Mouse (Mus musculus): Measurements from ENCODE around the gene Clec12b. TPM values are rescaled to one million over a fixed set of nuclear protein-coding genes. Genes with fewer than 3 reads are reported as not detected.

Gene Clec12b
- polyA plus RNA-seq, 1 experiment from 2014 or later = not detected

GRCm38 (mm10) chr6:129402404-129402803 lies 16.7 kb upstream of the Clec12b start:
- no peak overlapping the region for H3K4me3 ChIP-seq (replicated peaks)
- no peak overlapping the region for H3K4me2 ChIP-seq
- H3K27ac ChIP-seq = no peak overlapping the region
- ATAC-seq (ENCODE audit: insufficient read depth, low FRiP score, low read depth) = no peak
- 85% methylated on average over 2 of the region's 2 CpGs for WGBS
- no peaks in the 10 kb centered on the region for H3K27me3 ChIP-seq (replicated peaks)
- no peaks in the 10 kb centered on the region for H3K4me1 ChIP-seq
- H3K36me3 ChIP-seq = no peaks in the 10 kb centered on the region
- no peak overlapping the region for H3K9ac ChIP-seq
- no peaks in the 10 kb centered on the region for H3K9me3 ChIP-seq

GRCm38 (mm10) chr6:129399945-129400344 lies 14.3 kb upstream of the Clec12b start:
- WGBS = 51% methylated on average over 6 of the region's 6 CpGs

GRCm38 (mm10) chr6:129396997-129397396 lies 11.3 kb upstream of the Clec12b start, which contains the start of gene Clec1b:
Clec1b (plus strand) TSS chr6:129397297.
- Histone ChIP-seq H3K36me3 (no peaks in the 10 kb centered on the region), H3K4me3 (replicated peaks) (no peak within 1 kb of the TSS), H3K27ac (no peak within 1 kb of the TSS), H3K9me3 (no peaks in the 10 kb centered on the region), H3K4me2 (no peak within 1 kb of the TSS), H3K4me1 (no peaks in the 10 kb centered on the region), H3K9ac (no peak within 1 kb of the TSS), H3K27me3 (replicated peaks) (no peaks in the 10 kb centered on the region)
- WGBS = 80% methylated on average over 8 of the region's 8 CpGs
- ATAC-seq (ENCODE audit: insufficient read depth, low FRiP score, low read depth) = no peak

More at GRCm38 (mm10) chr6:129399945-129400344, 14.3 kb upstream of the Clec12b start:
- Histone ChIP-seq H3K36me3 (no peaks in the 10 kb centered on the region), H3K4me3 (replicated peaks) (no peak overlapping the region), H3K4me1 (no peaks in the 10 kb centered on the region), H3K9ac (no peak overlapping the region), H3K4me2 (no peak overlapping the region), H3K27me3 (replicated peaks) (no peaks in the 10 kb centered on the region), H3K9me3 (no peaks in the 10 kb centered on the region), H3K27ac (no peak overlapping the region)
- no peak for ATAC-seq (ENCODE audit: insufficient read depth, low FRiP score, low read depth)

- no peaks in the 10 kb centered on the region for H3K4me1 ChIP-seq
- WGBS = 63% methylated on average over 6 of the region's 6 CpGs
- H3K27me3 ChIP-seq (replicated peaks) = no peaks in the 10 kb centered on the region
- no peak overlapping the region for H3K9ac ChIP-seq
- H3K4me2 ChIP-seq = no peak overlapping the region
- ATAC-seq (ENCODE audit: insufficient read depth, low FRiP score, low read depth) = no peak
- H3K27ac ChIP-seq = no peak overlapping the region
- no peak overlapping the region for H3K4me3 ChIP-seq (replicated peaks)
- H3K36me3 ChIP-seq = no peaks in the 10 kb centered on the region
- no peaks in the 10 kb centered on the region for H3K9me3 ChIP-seq
These were observed 8.1 kb upstream of the Clec12b start for GRCm38 (mm10) chr6:129393732-129394131.

- ATAC-seq (ENCODE audit: insufficient read depth, low FRiP score, low read depth) = no peak
- Histone ChIP-seq H3K4me1 (no peaks in the 10 kb centered on the region), H3K27ac (no peak overlapping the region), H3K4me2 (no peak overlapping the region), H3K27me3 (replicated peaks) (no peaks in the 10 kb centered on the region), H3K9me3 (no peaks in the 10 kb centered on the region), H3K36me3 (no peaks in the 10 kb centered on the region), H3K4me3 (replicated peaks) (no peak overlapping the region), H3K9ac (no peak overlapping the region)
- 25% methylated on average over 2 of the region's 2 CpGs for WGBS
These were observed 7.5 kb upstream of the Clec12b start for GRCm38 (mm10) chr6:129393087-129393720.

- Histone ChIP-seq H3K27ac (no peak overlapping the region), H3K27me3 (replicated peaks) (no peaks in the 10 kb centered on the region), H3K4me2 (no peak overlapping the region), H3K36me3 (no peaks in the 10 kb centered on the region), H3K4me3 (replicated peaks) (no peak overlapping the region), H3K9me3 (no peaks in the 10 kb centered on the region), H3K4me1 (no peaks in the 10 kb centered on the region), H3K9ac (no peak overlapping the region)
- ATAC-seq (ENCODE audit: insufficient read depth, low FRiP score, low read depth) = no peak
- WGBS = 84% methylated on average over 4 of the region's 4 CpGs
These were observed 674 bp downstream of the Clec12b start for GRCm38 (mm10) chr6:129385000-129385399.

- 0 out of 2 replicates have a peak, but pooled peaks have one; percentile 22 for ATAC-seq (ENCODE audit: insufficient read depth, low FRiP score, low read depth)
- no peaks in the 10 kb centered on the region for H3K36me3 ChIP-seq
- WGBS = 36% methylated on average over 3 of the region's 3 CpGs
These were observed 2.2 kb downstream of the Clec12b start for GRCm38 (mm10) chr6:129383466-129383865.

GRCm38 (mm10) chr6:129381736-129382135 lies 3.9 kb downstream of the Clec12b start:
- H3K36me3 ChIP-seq = no peaks in the 10 kb centered on the region
- no peak overlapping the region for H3K4me3 ChIP-seq (replicated peaks)
- no peak for ATAC-seq (ENCODE audit: insufficient read depth, low FRiP score, low read depth)
- H3K4me2 ChIP-seq = no peak overlapping the region
- H3K27me3 ChIP-seq (replicated peaks) = no peaks in the 10 kb centered on the region
- 44% methylated on average over 1 of the region's 1 CpGs for WGBS
- H3K9ac ChIP-seq = no peak overlapping the region
- no peak overlapping the region for H3K27ac ChIP-seq
- no peaks in the 10 kb centered on the region for H3K9me3 ChIP-seq
- H3K4me1 ChIP-seq = no peaks in the 10 kb centered on the region

More at GRCm38 (mm10) chr6:129383466-129383865, 2.2 kb downstream of the Clec12b start:
- Histone ChIP-seq H3K4me1 (no peaks in the 10 kb centered on the region), H3K27ac (no peak overlapping the region), H3K4me2 (no peak overlapping the region), H3K9me3 (no peaks in the 10 kb centered on the region), H3K27me3 (replicated peaks) (no peaks in the 10 kb centered on the region), H3K4me3 (replicated peaks) (no peak overlapping the region), H3K9ac (no peak overlapping the region)

- ATAC-seq (ENCODE audit: insufficient read depth, low FRiP score, low read depth) = no peak
- WGBS = 88% methylated on average over 3 of the region's 4 CpGs
These were observed 5.2 kb downstream of the Clec12b start for GRCm38 (mm10) chr6:129380454-129380853.

GRCm38 (mm10) chr6:129374937-129375471 lies 10.7 kb downstream of the Clec12b start:
- H3K36me3 ChIP-seq = no peaks in the 10 kb centered on the region
- no peaks in the 10 kb centered on the region for H3K27me3 ChIP-seq (replicated peaks)
- 53% methylated on average over 2 of the region's 2 CpGs for WGBS
- no peak overlapping the region for H3K27ac ChIP-seq
- no peak overlapping the region for H3K4me3 ChIP-seq (replicated peaks)
- H3K9me3 ChIP-seq = no peaks in the 10 kb centered on the region
- no peak overlapping the region for H3K4me2 ChIP-seq
- no peak; the same call in 1 of the 2 replicates for ATAC-seq (ENCODE audit: insufficient read depth, low FRiP score, low read depth)
- H3K4me1 ChIP-seq = no peaks in the 10 kb centered on the region
- no peak overlapping the region for H3K9ac ChIP-seq

More at GRCm38 (mm10) chr6:129380454-129380853, 5.2 kb downstream of the Clec12b start:
- Histone ChIP-seq H3K27ac (no peak overlapping the region), H3K4me3 (replicated peaks) (no peak overlapping the region), H3K4me1 (no peaks in the 10 kb centered on the region), H3K36me3 (no peaks in the 10 kb centered on the region), H3K9me3 (no peaks in the 10 kb centered on the region), H3K9ac (no peak overlapping the region), H3K4me2 (no peak overlapping the region), H3K27me3 (replicated peaks) (no peaks in the 10 kb centered on the region)

GRCm38 (mm10) chr6:129369374-129370132 lies 16.1 kb downstream of the Clec12b start:
- Histone ChIP-seq H3K4me2 (no peak overlapping the region), H3K4me3 (replicated peaks) (no peak overlapping the region), H3K4me1 (no peaks in the 10 kb centered on the region), H3K27ac (no peak overlapping the region), H3K9ac (no peak overlapping the region), H3K36me3 (no peaks in the 10 kb centered on the region), H3K9me3 (no peaks in the 10 kb centered on the region), H3K27me3 (replicated peaks) (no peaks in the 10 kb centered on the region)
- no peak for ATAC-seq (ENCODE audit: insufficient read depth, low FRiP score, low read depth)
- 66% methylated on average over 7 of the region's 7 CpGs for WGBS

- Histone ChIP-seq H3K4me2 (no peak overlapping the region), H3K27ac (no peak overlapping the region), H3K9ac (no peak overlapping the region), H3K36me3 (no peaks in the 10 kb centered on the region), H3K4me3 (replicated peaks) (no peak overlapping the region), H3K4me1 (no peaks in the 10 kb centered on the region), H3K9me3 (no peaks in the 10 kb centered on the region), H3K27me3 (replicated peaks) (no peaks in the 10 kb centered on the region)
- ATAC-seq (ENCODE audit: insufficient read depth, low FRiP score, low read depth) = no peak
- 14% methylated on average over 6 of the region's 6 CpGs for WGBS
These were observed 19.7 kb downstream of the Clec12b start for GRCm38 (mm10) chr6:129365959-129366359.
